Mouse (Mus musculus): ENCODE data around the gene Slc25a33.
"Not testable (repeated sequence)": the region's sequence is repeated elsewhere in the genome, so short reads cannot be mapped to it uniquely, and the experiment has no call there.

The Slc25a33 gene

GRCm38 (mm10) chr4:149774094-149774470, at the start of gene Slc25a33:
TSS of gene Slc25a33 (minus strand) at chr4:149774277.
- peak; percentile 79 for DNase-seq (ENCODE audit: low read depth, low spot score)

- DNase-seq (ENCODE audit: low read depth, low spot score) = no peak
These were observed 48.6 kb upstream of the Slc25a33 start for GRCm38 (mm10) chr4:149822586-149823196.

- no peak for DNase-seq (ENCODE audit: low read depth, low spot score)
These were observed 48.0 kb upstream of the Slc25a33 start for GRCm38 (mm10) chr4:149822126-149822525.

GRCm38 (mm10) chr4:149820569-149820968, 46.5 kb upstream of the Slc25a33 start:
- no peak for DNase-seq (ENCODE audit: low read depth, low spot score)

GRCm38 (mm10) chr4:149819195-149819594, 45.1 kb upstream of the Slc25a33 start:
- DNase-seq (ENCODE audit: low read depth, low spot score) = no peak

GRCm38 (mm10) chr4:149816598-149816997, 42.5 kb upstream of the Slc25a33 start:
- no peak for DNase-seq (ENCODE audit: low read depth, low spot score)

- no peak for DNase-seq (ENCODE audit: low read depth, low spot score)
These were observed 41.5 kb upstream of the Slc25a33 start for GRCm38 (mm10) chr4:149815586-149815985.

- DNase-seq (ENCODE audit: low read depth, low spot score) = no peak
These were observed 39.5 kb upstream of the Slc25a33 start for GRCm38 (mm10) chr4:149813409-149814184.

- not testable (repeated sequence) for DNase-seq (ENCODE audit: low read depth, low spot score)
These were observed 36.3 kb upstream of the Slc25a33 start for GRCm38 (mm10) chr4:149810372-149810771.

GRCm38 (mm10) chr4:149808584-149809227, 34.6 kb upstream of the Slc25a33 start:
- DNase-seq (ENCODE audit: low read depth, low spot score) = no peak

- DNase-seq (ENCODE audit: low read depth, low spot score) = no peak
These were observed 34.0 kb upstream of the Slc25a33 start for GRCm38 (mm10) chr4:149808060-149808567.

- DNase-seq (ENCODE audit: low read depth, low spot score) = peak; percentile 73
These were observed 32.8 kb upstream of the Slc25a33 start for GRCm38 (mm10) chr4:149806699-149807381.

GRCm38 (mm10) chr4:149802269-149802668, 28.2 kb upstream of the Slc25a33 start:
- DNase-seq (ENCODE audit: low read depth, low spot score) = no peak

GRCm38 (mm10) chr4:149800576-149800975, 26.5 kb upstream of the Slc25a33 start:
- DNase-seq (ENCODE audit: low read depth, low spot score) = no peak

GRCm38 (mm10) chr4:149800172-149800464, 26.0 kb upstream of the Slc25a33 start:
- no peak for DNase-seq (ENCODE audit: low read depth, low spot score)

- DNase-seq (ENCODE audit: low read depth, low spot score) = no peak
These were observed 25.5 kb upstream of the Slc25a33 start for GRCm38 (mm10) chr4:149799346-149800171.

- no peak for DNase-seq (ENCODE audit: low read depth, low spot score)
These were observed 24.7 kb upstream of the Slc25a33 start for GRCm38 (mm10) chr4:149798684-149799309.

- DNase-seq (ENCODE audit: low read depth, low spot score) = no peak
These were observed 24.0 kb upstream of the Slc25a33 start for GRCm38 (mm10) chr4:149798116-149798515.

GRCm38 (mm10) chr4:149797220-149797610, 23.1 kb upstream of the Slc25a33 start:
- no peak for DNase-seq (ENCODE audit: low read depth, low spot score)

GRCm38 (mm10) chr4:149796567-149797219, 22.6 kb upstream of the Slc25a33 start:
- DNase-seq (ENCODE audit: low read depth, low spot score) = no peak

Data from brain, embryonic 18.5 days (tissue).